Mouse (Mus musculus) ES-E14 (cell line): ENCODE data around the gene Ap1s1. TPM values are rescaled to one million over a fixed set of nuclear protein-coding genes. Genes with fewer than 3 reads are reported as not detected.

ENCODE experiments used
- DNase-seq: peaks from one replicate; pipeline ENCODE4 v3.0.0-alpha.2; 2013; ENCODE audit warnings: low read depth, low spot score
- H3K27ac ChIP-seq: 2 replicates; pipeline ENCODE4 v1.5.1; 2012; ENCODE audit warnings: low read depth, mild to moderate bottlenecking, low read length, moderate library complexity, mixed read lengths; ENCODE audit not compliant: poor library complexity, insufficient read depth, severe bottlenecking
- H3K36me3 ChIP-seq: 2 replicates; pipeline ENCODE4 v1.6.1; 2012; ENCODE audit warnings: mild to moderate bottlenecking, low read length, moderate library complexity, mixed read lengths; ENCODE audit not compliant: control insufficient read depth, poor library complexity, insufficient read depth, severe bottlenecking
- H3K4me1 ChIP-seq, 2 experiments: fragments of 150-350 bp in 1 of 2; sonication (generic) in 1 of 2; 2 replicates each; pipeline ENCODE4 v1.6.1; 2012; ENCODE audit warnings: low read length in 2 of 2, mild to moderate bottlenecking in 1 of 2, mixed read lengths in 1 of 2; ENCODE audit not compliant: control insufficient read depth in 2 of 2, insufficient read depth in 2 of 2, poor library complexity in 1 of 2
- H3K4me3 ChIP-seq, 2 experiments: fragments of 150-350 bp in 1 of 2; sonication (generic) in 1 of 2; 2 replicates each; pipeline ENCODE4 v1.5.1; 2012; ENCODE audit warnings: low read length in 2 of 2, low read depth in 1 of 2, mild to moderate bottlenecking in 1 of 2, mixed read lengths in 1 of 2; ENCODE audit not compliant: insufficient read depth in 1 of 2, poor library complexity in 1 of 2, severe bottlenecking in 1 of 2
- H3K9ac ChIP-seq: 2 replicates; pipeline ENCODE4 v1.6.1; 2012; ENCODE audit warnings: low read depth, mild to moderate bottlenecking, low read length, mixed read lengths; ENCODE audit not compliant: poor library complexity, insufficient read depth, severe bottlenecking
- H3K9me3 ChIP-seq: fragments of 150-350 bp; sonication (generic); 2 replicates; pipeline ENCODE4 v1.6.1; 2012; ENCODE audit warnings: low read depth, mild to moderate bottlenecking, low read length; ENCODE audit not compliant: control insufficient read depth, insufficient read depth
- CHD2 ChIP-seq: IDR thresholded peaks from 2 replicates; pipeline ENCODE4 v1.6.1; 2014; ENCODE audit warnings: mild to moderate bottlenecking, low read depth, low read length, inconsistent platforms
- HCFC1 ChIP-seq: IDR thresholded peaks from 2 replicates; pipeline ENCODE4 v1.6.1; 2012; ENCODE audit warnings: low read length, inconsistent platforms, borderline replicate concordance; ENCODE audit not compliant: insufficient read depth
- MAFK ChIP-seq: IDR thresholded peaks from 2 replicates; pipeline ENCODE4 v1.6.1; 2014; ENCODE audit warnings: mild to moderate bottlenecking, low read depth, low read length, inconsistent platforms; ENCODE audit not compliant: insufficient read depth
- ZC3H11A ChIP-seq: IDR thresholded peaks from 2 replicates; pipeline ENCODE4 v1.6.1; 2012; ENCODE audit warnings: low read depth, mild to moderate bottlenecking, inconsistent platforms, low read length, borderline replicate concordance
- ZNF384 ChIP-seq: IDR thresholded peaks from 2 replicates; pipeline ENCODE4 v1.6.1; 2012; ENCODE audit warnings: low read depth, low read length, inconsistent platforms
- in situ Hi-C, 2 experiments: fragments of 600-800 bp; cut with MboI; formaldehyde crosslinking; loops; one replicate each; pipeline ENCODE4 v1.15.1; 2025; ENCODE audit warnings: low sequenced_read_pairs in 2 of 2, inconsistent platforms in 1 of 2; ENCODE audit not compliant: unreplicated experiment in 2 of 2
- total RNA-seq: library from RNA; depleted of rRNA; stranded (reverse); fragments of 300-350 nt; gene quantifications from 2 replicates; pipeline ENCODE4 v1.2.3, GENCODE M21; 2012

The Ap1s1 gene
- total RNA-seq, 1 experiment = 112 TPM

GRCm38 (mm10) chr5:137025132-137025531 lies 20.8 kb downstream of the Ap1s1 start:
- TF ChIP-seq MAFK (no peak), HCFC1 (no peak), ZC3H11A (no peak), CHD2 (no peak), ZNF384 (no peak)
- H3K9ac ChIP-seq = 0 out of 2 replicates have a peak overlapping the region, but pooled peaks have one; percentile 50
- no peaks in the 10 kb centered on the region for H3K36me3 ChIP-seq
- in situ Hi-C loops = no loop called here
- H3K27ac ChIP-seq = no peak overlapping the region
- peak overlapping the region; percentile 13 to 44; a peak in 3 of 4 replicates for H3K4me3 ChIP-seq
- peak; percentile 78 for DNase-seq
- H3K4me1 ChIP-seq = peaks cover 2 to 12% of the 10 kb centered on the region in 2 experiments; a peak in 1 of 4 replicates
- H3K9me3 ChIP-seq = no peaks in the 10 kb centered on the region

DNA sequence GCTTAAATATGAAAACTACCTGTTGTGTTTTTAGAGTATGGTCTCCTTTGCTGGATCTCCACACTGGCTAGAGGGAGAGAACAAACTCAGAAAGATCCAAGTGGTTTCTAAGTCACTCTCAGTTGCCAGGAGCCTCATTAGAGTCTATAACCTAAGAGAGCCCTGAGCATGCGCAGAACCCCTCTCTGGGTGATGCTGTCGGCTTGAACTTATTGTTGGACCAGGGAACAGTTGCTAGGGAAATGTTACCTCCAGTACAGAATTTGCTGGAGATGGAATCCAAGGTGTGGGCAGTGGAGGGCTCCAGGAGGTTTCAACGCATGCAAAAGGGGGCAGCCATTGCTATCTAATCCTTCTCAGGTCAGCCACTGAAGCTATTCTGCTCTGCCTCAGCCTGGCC lies 21.6 kb downstream of the Ap1s1 start:
- H3K9ac ChIP-seq = no peak overlapping the region
- no peak overlapping the region for H3K27ac ChIP-seq
- no peak for DNase-seq
- H3K4me3 ChIP-seq = no peak overlapping the region
- TF ChIP-seq MAFK (no peak), HCFC1 (no peak), ZC3H11A (no peak), CHD2 (no peak)
- in situ Hi-C loops = no loop called here
- no peaks in the 10 kb centered on the region for H3K9me3 ChIP-seq
- H3K4me1 ChIP-seq = peaks cover 2 to 12% of the 10 kb centered on the region in 2 experiments; a peak in 1 of 4 replicates
- no peaks in the 10 kb centered on the region for H3K36me3 ChIP-seq

DNA sequence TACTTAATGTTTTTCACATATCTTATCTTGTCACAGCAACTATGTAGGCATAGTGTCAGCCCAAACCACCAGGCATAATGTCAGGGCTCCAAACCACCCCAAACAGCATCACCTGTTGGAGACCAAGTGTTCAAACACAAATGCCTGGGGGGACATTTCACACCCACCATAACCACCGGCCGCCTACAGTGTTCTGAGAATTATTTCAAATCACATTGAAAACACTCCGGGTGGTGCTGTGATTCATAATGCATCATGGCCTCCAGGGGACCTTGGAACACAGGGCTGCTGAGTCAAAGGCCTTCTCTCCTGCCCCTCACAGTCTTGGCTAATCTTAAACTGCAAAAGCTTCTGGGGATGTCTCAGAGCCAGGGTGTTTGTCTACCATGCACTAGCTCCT lies 30.0 kb downstream of the Ap1s1 start:
- no peak for DNase-seq
- TF ChIP-seq CHD2 (no peak), ZC3H11A (no peak), HCFC1 (no peak), ZNF384 (no peak), MAFK (no peak)
- 0 out of 4 replicates have a peak, but pooled peaks cover 0 to 2% of the 10 kb centered on the region in 2 experiments for H3K4me1 ChIP-seq
- H3K27ac ChIP-seq = no peak overlapping the region
- no peak overlapping the region for H3K9ac ChIP-seq
- H3K4me3 ChIP-seq = no peak overlapping the region
- in situ Hi-C loops = loop anchor here in 1 of 2 experiments (10.0 kb wide), 1 partner anchor 89 kb away; no protein-coding TSS in a partner anchor
- no peaks in the 10 kb centered on the region for H3K9me3 ChIP-seq
- no peaks in the 10 kb centered on the region for H3K36me3 ChIP-seq

DNA sequence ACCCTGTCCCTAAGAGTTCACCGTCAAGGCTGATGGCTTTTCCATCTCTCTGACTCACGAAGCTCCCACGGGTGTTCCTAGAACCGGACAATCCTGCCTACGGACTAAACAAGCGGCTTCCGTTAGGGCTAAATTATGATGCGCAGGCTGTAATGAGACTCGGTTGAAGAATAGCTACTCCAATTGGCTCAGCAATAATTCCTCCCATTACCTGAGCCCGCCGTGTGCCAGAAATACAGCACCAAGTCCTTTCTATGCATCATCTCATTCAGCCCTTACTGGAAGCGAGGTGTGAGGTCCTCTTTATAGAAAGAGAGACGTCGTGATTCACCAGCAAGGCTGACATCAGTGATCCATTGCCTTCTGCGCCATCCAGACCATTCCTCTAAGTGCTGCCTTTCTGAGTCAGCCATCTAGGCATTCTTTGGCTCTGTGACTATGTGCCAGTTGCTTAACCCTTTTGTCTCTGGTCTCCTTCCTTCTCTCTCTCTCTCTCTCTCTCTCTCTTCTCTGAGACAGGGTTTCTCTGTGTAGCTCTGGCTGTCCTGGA lies 33.5 kb downstream of the Ap1s1 start:
- no peaks in the 10 kb centered on the region for H3K9me3 ChIP-seq
- no peaks in the 10 kb centered on the region for H3K36me3 ChIP-seq
- no peak overlapping the region for H3K27ac ChIP-seq
- no peak for DNase-seq
- H3K4me1 ChIP-seq = peaks cover 0 to 8% of the 10 kb centered on the region in 2 experiments; a peak in 1 of 4 replicates
- no peak overlapping the region for H3K4me3 ChIP-seq
- no peak overlapping the region for H3K9ac ChIP-seq
- TF ChIP-seq ZNF384 (no peak), CHD2 (no peak), ZC3H11A (no peak), MAFK (no peak), HCFC1 (no peak)
- in situ Hi-C loops = loop anchor here in 1 of 2 experiments (10.0 kb wide), 1 partner anchor 92 kb away; no protein-coding TSS in a partner anchor
